Mouse (Mus musculus) spleen, adult 2 months (tissue): ENCODE results near the gene Dhx16.

Source experiments
- CTCF ChIP-seq: fragments of 200-500 bp; IDR thresholded peaks from 2 replicates; pipeline ENCODE4 v1.5.1; 2011; ENCODE audit warnings: mild to moderate bottlenecking, inconsistent platforms; ENCODE audit not compliant: insufficient read depth, insufficient read length, insufficient replicate concordance; ENCODE audit errors: extremely low read depth
- POLR2A ChIP-seq: fragments of 200-500 bp; IDR thresholded peaks from 2 replicates; pipeline ENCODE4 v1.6.1; 2011; ENCODE audit warnings: low read depth, low read length, inconsistent platforms

DNA sequence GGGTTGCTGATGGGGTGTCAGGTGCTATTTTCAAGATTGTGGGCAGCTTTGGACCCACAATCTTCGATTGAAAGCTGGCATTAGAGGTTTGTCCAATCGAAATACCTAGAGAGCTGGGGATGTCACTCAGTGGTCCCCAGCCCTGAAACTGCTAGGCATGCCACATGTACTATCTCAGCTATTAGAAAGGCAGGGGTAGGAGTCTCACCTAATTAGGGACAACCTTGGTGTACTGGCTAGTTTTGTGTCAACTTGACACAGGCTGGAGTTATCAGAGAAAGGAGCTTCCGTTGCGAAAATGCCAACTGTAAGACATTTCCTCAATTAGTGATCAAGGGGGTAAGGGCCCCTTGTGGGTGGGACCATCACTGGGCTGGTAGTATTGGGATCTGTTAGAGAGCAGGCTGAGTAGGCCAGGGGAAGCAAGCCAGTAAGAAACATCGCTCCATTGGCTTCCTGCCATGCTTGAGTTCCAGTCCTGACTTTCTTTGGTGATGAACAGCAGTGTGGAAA is 46.3 kb upstream of the Dhx16 start:
- TF ChIP-seq CTCF (no peak), POLR2A (no peak)
